Mouse (Mus musculus) cerebellum, adult 18-20 months (tissue): Measurements from ENCODE around the gene Capzb.

Experiments
- DNase-seq, 2 experiments: peaks; one replicate each; pipeline ENCODE4 v3.0.0; 2021

The Capzb gene

DNA sequence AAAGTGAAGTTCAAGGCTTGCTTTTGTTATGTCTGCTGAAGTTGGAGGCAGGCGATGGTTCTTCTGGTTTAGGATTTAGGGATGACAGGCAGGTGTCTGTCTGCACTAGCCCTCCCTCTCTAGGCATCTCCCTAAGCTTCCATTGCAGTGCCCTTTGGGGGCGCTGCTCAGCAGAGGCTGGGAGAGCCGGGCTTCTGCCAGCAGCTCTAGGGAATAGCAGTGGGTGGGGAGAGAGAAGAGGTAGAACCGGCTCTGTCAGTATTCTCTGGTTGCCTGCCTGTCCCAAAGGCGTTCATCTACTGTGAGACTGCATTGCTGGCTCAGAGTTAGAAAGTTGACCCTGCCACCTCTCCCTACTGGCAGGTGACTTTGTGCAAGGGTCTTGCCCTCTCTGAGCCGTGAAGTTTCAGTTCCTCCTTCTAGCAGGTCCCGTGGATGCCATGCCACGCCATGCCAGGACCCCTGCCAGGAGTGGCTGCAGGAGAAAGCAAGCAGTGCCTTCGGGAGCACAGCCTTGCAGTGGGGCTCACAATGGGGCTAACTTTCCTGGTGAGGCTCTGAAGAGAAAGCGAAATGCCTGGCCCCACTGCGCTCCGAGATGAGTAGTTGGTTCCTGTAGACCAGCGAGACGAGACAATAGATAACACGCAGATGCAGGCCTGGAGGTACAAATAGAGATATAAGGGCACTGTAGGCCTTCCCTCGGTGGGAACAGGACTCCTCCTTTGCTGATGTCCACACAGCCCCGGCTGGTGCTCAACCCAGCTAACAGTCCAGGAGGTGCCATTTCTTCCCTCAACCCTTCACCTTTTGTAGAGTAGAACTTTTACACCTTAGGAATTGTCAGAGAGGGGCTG is 19.5 kb downstream of the Capzb start:
- peak; percentile 25 to 31 for DNase-seq

DNA sequence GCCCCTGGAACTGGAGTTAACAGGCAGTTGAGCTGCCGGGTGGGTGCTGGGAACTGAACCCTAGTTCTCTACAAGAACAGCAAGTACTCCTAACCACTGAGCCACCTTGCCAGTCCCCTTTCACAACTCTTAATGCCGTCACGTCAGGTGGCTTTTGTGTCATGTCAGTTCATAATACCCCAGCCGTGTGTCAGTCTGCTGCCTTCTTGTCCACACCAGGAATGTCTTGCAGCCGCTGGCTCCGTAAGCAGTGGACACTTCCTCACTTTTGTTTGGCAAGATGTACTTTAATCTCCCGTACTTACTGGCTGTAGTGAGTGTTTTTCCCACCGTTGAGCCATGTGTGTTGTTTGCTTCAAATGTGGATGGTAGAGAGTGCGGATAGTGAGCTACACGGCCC is 20.4 kb downstream of the Capzb start:
- no peak for DNase-seq

DNA sequence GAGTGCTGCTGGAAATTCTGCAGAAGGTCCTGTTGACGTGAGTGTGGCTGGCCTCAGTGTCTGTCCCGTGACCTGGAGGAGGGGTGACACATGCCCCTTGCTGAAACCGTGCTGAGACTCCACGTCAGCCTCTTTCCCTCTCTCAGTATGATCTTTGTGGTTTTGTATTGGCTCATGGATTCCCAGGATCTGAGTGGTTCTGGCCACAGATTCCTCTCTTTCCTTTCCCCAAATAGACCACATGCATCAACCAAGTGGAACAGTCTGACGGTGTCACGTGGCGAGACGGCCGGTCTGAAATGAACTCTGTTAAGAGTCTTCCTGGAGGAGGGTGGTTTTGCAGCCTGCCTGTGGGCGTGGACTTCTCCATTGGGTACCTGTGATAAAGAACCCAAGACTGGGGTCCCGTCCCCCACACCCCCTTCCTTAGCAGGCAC is 21.3 kb downstream of the Capzb start:
- DNase-seq = no peak

DNA sequence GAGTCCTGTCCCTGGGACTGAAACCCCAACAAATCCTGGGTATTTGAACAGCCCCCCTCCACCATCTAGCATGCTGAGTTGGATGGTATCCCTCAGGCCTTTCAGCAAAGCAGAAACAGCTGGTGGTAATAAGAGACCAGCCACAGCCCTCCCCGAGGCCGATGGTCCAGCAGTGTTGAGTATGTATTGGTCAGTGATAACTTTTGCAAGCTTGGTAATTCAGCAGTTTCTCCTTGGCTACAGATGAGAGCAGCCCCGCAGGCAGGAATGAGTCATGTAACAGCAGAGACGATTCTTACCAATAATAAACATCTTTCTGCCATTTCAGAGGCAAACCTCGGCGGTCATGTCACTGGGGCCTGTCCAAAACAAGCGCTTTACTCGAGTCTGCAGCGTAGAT is 23.9 kb downstream of the Capzb start:
- peak; percentile 27 to 35 for DNase-seq

DNA sequence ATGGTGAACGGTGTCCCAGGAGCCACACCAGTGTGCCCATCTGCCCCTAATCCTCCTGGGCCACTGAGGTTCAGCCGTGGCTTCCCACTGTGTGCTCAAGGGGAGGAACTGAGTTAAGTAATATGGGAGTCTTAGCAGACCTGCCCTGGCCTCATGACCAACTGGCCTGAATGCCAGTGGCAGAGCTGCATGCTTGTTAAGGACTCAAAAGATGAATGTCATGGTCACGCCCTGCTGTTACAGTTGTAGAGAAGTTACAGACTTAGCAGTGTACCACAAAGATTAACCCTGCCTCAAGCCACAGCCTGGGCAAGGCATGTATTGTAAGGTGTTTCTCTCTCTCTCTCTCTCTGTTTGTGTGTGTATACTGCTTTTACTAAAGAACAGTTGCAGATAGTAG is 25.8 kb downstream of the Capzb start:
- no peak for DNase-seq

DNA sequence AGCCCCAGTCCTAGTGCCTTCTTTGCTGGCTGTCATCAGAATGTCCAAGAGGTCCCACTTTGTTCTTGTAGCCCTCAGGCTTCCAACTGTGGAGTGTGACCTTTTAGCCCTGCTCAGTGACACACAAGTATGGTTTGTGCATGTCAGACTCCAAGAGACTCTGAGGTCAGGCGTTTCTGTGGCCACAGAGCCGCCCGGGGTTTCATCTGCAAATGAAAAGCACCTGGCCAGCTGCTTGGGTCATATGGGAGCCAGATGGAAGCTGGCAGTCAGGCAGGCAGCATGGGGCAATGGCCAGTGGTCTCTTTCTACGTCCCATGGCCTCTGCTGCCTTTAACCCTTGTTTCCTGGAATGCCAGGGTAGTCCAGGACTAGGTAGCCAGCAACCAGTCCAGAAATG is 27.0 kb downstream of the Capzb start:
- no peak for DNase-seq

DNA sequence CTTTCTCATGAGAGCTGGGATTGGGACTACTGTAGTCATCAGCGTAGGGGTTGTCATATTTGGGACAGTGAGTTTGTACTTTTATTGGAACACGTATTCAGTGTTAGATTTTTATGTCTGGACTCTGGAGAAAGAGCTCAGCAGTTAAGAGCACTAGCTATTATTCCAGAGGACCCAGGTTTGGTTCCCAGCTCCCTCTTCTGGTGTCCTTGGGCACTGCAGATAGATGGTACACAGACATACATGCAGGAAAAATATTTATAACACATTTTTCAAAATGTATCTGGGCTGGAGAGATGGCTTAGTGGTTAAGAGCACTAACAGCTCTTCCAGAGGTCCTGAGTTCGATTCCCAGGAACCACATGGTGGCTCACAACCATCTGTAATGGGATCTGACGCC is 28.3 kb downstream of the Capzb start:
- peak in 1 of 2 experiments; percentile 29 for DNase-seq

DNA sequence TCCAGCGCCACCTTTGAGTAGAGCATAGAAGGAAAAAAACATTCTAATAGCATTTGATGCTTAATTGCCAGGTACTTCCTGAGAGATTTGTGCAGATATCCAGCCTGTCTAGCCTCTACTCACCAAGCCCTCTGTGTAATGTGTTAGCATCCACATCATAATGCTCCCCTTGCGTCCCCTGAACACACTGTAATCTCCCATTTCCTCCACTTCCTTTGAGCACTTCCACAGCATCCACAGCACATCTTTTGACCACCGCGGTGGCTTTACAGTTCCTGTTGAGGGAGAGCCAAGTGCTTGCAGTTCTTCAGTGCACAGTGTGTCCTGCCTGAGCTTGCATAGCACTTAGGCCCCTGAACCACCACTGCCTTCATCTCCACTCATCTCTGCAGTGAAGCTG is 29.1 kb downstream of the Capzb start:
- no peak for DNase-seq

DNA sequence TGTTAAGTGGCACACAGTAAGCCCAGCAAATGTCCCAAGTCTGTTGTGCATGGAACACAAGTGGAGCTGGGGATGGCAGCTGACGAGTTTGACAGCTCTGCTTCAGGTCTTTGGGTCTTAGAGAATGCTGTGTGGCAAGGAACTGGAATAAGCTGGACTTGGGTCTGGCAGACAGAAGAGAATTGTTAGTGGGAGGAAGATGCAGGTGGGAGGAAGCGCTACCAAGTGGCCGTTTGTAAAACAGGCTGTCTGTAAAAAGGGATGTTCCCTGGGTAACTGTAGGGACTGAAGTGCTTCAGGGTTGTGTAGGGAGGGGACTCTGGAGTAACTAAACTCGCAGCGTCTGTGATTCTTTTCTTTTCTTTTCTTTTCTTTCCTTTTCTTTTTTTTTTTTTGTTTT is 32.4 kb downstream of the Capzb start:
- no peak for DNase-seq

DNA sequence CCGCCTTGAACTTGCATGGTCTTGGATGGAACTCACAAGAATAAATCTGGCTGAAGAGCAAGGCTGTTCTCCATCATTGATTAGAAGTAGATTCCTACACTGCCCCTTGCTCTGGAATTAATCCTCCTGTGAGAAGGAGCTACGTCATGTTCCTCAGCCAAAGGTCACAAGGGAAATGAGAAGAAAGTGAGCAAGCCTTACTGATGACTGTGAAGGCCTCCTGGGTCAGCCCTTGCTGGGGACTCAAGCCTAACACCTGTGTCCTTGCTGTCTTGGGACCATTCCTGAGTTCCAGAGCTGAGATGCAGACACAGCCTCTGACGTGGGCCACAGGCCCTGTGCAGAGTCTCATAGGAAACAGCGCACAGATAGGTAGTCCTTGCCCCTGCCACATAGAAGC is 33.2 kb downstream of the Capzb start:
- no peak for DNase-seq

DNA sequence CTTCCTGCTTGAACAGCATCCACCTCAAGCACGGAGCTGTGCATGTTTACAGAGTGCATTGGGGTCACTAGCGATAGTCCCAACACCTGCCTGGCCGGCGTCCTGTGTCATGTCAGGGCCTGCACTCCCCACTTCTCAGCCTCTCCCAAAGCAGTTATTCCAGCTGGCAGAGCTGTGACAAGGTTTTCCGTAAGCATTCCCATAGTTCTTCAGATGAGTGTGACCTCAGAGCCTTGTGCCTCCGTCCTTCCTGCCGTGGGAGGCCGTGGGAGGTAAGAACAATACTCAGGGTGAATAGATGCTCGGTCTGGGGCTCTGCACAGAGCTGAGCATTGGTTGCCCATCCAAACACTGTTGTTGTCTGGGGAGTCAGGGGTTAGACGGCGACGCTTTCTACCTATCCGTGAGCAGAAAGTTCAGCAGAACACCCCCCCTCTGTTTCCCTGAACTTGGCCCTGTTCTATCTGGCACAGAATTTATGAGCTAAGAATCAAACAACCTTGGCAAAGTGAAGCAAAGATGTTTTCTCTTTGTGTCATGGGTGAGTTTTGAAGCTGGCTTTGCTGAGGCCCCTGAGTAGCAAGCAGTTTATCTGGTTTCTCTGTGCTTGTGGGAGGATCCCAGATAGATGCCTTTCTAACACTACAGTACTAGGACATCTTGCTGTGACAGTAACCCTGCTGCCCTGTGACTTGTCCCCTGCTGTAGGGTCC is 34.0 kb downstream of the Capzb start:
- DNase-seq = no peak

DNA sequence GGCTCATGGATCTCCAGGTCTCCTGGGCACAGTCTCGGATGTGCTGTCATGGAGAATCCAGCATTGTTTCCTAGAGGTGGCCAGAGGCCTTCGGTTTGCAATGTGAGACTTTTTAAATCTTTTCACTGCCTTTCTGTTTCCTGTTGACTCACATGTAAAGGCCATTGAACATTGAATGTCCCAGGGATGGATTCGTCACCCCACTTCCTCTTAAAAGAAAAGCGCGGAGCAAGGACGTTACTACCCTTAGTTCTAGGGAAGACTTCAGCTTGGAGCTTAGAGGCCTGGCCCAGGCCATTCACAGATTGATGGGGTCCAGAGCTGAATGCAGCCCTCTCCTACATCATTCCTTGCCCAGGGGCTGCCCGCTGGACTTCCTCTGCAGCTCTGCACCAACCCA is 35.2 kb downstream of the Capzb start:
- DNase-seq = no peak

DNA sequence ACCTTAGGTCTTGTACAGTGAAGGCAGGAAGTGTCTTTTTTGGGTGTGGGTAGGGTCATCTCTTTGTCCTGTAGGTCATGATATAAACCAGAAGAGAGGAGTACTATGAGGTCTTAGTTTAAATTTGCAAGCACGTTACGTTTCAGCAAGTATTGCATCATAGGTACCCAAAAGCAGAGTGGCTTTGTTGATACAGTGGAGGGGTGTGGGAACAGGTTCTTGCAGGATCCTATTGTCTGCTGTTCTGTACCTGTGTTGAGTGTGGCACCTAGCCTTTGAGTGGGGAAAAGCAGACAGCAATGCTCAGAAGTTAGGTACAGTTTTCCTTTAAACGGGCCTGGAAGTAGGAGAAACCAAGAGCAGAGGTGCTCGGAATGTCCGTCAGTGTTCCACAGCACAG is 36.6 kb downstream of the Capzb start:
- no peak for DNase-seq

DNA sequence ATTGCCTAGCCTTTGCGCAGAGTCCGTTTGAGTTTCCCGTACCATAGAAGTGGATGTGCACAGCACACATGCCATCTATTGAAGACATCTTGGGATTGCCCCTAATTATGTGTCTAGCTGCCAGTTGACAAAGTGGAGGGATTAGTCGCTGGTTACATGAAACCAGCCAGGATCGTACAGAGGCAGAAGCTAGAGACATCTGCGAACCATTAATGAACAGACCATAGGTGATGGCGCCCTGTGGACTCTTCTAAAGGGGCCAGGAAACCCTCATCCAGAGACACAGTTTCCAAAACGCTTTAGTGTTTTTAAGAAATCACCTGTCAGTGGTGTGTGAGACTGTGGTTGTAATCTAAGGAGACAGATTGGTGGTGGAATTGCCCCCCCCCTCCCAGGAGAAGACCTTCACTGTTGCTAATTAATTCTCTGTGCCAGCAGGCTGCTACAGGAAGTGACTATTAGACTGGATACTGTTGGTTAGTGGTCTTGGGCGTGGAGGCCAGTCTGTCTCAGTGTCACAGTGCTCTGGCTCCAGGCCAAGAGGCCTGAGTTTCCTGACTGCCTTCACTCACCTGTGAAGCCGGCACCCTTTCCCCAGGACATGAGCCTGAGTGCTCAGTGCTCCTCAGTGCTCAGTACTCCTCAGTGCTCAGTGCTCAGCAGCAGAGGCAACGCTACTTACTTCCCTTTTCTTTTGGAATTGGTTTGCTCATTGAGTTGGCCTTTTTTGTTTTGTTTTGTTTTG is 37.8 kb downstream of the Capzb start:
- peak in 1 of 2 experiments; percentile 24 for DNase-seq

DNA sequence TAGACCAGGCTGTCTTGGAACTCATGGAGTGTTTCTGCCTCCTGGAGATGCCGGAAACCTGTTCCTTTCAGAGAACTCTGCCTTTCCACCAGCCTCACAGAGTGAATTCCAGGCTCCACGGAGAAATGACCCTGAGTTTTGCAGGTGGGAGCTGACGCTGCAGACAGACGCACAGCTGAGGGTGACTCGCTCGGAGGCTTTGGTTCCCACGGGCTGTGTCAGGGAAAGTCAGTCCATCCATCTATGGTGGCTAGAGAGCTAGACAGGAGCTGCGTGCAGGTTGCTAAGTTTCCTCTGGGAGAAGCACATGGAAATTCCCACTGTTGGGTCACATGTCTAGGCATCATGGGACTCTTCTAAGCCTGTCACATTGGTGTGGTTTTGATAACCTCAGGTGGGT is 38.5 kb downstream of the Capzb start:
- no peak for DNase-seq

DNA sequence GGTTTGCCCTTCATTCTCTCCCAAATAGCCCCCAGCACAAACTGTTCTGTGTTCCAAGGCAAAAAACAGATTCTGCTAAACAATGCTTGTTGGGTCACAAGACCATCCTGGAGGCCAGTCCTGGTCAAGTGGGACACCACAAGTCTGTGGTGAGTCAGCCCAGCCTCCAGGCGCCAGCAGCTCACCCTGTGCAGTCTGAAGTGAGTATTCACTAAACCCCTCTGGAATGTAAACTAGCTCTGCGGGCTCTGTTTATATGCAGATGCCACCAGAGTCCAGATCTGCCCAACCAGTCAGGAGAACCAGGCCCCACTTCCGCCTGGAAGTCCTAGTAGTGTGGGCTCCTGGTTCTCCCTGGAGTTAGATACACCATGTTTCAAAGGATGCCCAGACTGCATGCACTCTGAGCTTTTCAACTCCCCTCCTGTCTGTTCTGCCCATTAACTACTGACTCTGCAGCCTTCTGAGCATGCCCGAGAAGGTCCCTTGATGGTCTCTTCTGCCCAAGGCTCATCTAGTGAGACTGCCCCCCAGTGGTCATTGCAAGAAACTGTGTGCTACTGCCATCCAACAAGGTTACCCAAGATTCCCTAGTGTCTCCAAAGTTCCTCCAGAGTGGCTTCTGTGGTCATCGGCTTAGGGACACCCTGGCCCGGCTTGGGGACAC is 39.9 kb downstream of the Capzb start:
- peak; percentile 50 to 64 for DNase-seq

DNA sequence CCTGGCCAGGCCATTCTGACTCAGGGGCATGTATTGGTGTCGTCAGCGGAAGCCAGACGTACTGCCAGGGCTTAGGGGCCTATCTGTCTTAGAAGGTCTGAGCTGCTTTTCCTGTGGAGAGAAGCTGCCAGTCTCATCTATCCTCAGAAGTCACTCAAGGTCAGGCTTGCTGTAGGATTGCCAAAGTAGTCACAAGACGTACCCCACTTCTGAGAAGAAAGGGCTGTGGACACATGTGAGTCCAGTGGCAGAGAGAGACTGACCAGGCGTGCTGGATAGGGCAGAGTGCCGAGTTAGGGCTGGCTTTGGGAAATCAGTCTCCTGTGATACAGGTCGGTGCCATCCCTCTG is 40.4 kb downstream of the Capzb start:
- DNase-seq = no peak

DNA sequence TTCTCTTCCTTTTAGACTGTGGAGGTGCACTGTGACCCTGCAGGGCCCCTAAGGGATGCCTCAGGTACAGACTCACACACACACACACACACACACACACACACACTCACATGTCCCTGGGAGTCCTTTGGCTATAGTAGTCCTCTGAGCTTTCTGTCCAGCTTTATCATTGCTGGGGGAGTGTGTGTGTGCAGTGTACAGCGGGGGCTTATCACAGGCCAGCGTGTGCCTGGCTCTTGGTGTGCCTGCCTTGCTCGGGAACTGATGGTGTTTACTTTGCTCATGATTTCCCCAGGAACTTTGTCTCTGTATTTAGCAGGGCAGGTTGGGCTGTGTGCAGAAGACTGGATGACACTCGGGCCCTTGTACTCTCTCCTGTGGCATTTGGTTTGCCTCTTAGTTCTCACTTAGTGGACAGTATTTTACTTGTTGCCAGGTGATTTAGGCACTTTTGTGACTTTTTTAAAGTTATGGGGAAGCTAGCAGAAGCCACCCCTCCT is 41.1 kb downstream of the Capzb start:
- DNase-seq = no peak

DNA sequence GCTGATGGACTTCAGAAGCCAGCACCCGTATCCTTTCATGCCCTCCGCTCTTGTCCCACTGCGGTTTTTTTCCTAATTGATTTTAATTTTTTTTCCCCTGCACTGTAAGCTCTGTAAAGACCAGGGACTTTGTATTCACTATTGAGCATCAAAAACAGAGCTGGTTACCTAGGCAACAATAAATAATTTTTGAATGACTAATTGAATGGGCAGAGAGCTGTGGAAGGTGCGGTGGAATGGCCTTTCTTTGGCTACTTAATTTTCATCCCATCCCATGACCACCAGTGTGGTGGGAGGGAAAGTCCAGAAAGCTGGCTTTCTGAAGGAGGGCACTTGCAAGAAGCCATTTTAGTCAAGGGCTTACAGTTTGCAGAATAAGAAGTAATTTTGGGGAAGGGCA is 41.6 kb downstream of the Capzb start:
- DNase-seq = no peak

DNA sequence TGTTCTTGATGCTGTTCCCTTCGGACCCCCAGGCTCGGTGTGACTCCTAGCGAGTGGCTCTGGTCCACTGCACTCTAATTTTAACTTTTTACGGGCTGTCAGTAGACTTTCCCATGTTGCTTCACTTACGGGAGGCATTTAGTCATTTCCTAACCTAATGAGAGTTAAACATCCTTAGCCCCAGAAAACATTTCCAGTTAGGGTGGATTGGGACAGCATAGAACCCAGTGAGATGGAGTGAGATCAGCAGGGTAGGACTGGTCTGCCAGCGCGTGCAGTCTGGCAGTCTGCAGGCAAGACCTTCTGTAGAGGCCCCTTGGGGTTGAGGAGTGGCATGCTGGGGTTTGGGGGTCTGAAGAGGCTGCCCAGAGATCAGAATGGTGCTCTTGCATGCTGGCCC is 42.9 kb downstream of the Capzb start:
- DNase-seq = no peak

DNA sequence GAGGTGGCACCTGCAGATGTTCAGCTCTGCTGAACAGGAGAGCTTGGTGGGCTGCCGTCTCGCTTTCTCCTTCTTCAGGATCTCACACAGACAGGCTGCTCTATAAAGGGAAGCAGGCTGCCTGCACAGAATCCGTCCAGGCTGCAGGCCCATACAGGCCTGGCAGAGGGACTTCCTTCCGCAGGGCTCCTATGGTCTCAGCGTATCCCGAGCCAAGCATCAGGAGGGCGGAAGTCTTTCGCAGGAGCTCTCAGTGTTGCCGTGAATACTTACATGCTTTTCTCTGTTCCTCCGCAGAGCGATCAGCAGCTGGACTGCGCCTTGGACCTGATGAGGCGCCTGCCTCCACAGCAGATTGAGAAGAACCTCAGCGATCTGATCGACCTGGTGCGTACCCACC is 45.9 kb downstream of the Capzb start:
- no peak for DNase-seq

DNA sequence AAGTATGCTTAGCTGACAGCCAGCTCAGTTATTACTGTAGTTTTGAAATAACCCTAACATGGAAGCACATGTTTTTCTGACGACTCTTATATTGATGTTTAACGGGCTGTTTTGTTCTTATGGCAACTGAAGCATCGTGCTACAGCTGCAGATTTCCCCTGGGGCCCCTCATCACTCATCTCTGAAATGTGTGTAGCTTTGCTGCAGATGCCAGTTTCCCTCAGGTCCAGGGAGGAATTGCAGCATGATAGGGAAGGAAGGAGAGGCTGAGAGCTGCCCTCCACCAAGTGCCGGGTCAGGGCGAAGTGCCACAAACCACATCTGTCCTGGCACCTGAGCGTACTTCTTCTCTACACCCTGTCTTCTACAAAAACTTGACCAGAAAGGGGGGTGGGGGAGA is 47.6 kb downstream of the Capzb start:
- no peak for DNase-seq
